In genomic region chr6:131247206-131247605, GRCm38 (mm10) we compare ENCODE assay signal across 21 mouse cellular contexts. TPM values are rescaled to one million over a fixed set of nuclear protein-coding genes. Genes with fewer than 3 reads are reported as not detected.
DNase-seq lines count a peak whose midpoint lies in the region; ATAC-seq and TF ChIP-seq lines count a peak whose summit lies in the region.
"Had no signal": no experiment of that assay in that cellular context is flagged by ENCODE, and none has a peak within 500 bp of the region (broad histone marks: within the 10 kb centered on the region; RNA-seq: fewer than 3 reads in every experiment).

Klra2 (minus strand) TSS chr6:131247362.

- H3K4me3 ChIP-seq in intestine, postnatal 0 days (ENCODE audit: low read depth, low read length): no peak within 1 kb of the TSS
- H3K4me3 ChIP-seq: embryonic facial prominence, embryonic 15.5 days; gastrocnemius, adult 2 months; heart, adult 2 months; hindbrain, embryonic 10.5 days; liver, embryonic 15.5 days; megakaryocyte, embryonic 14.5 days; midbrain, embryonic 15.5 days had no signal

- H3K4me1 ChIP-seq in intestine, postnatal 0 days (replicated peaks; ENCODE audit: control insufficient read depth, insufficient read depth, low read length): no peaks in the 10 kb centered on the region
- H3K4me1 ChIP-seq: embryonic facial prominence, embryonic 15.5 days; hindbrain, embryonic 10.5 days; liver, embryonic 15.5 days; megakaryocyte, embryonic 14.5 days; midbrain, embryonic 15.5 days had no signal

- peak; percentile 29 for DNase-seq in lung, postnatal 36 days
- DNase-seq in lung, adult 18-20 months: no peak
- DNase-seq in NIH3T3 (ENCODE audit: low read depth): peak; percentile 51
- no peak for DNase-seq in layer of hippocampus, adult 9-10 months (ENCODE audit: low spot score)
- no peak for DNase-seq in urinary bladder, postnatal 36 days (ENCODE audit: low spot score in 2 of 2)
- DNase-seq: cerebellum, postnatal 25 days; forebrain, postnatal 0 days; gastrocnemius, adult 2 months; heart, adult 2 months; kidney, adult 11 months had no signal

- peak; percentile 90 for ATAC-seq in megakaryocyte, adult 5-6 weeks (ENCODE audit: poor library complexity, severe bottlenecking)
- ATAC-seq in intestine, postnatal 0 days: no peak
- ATAC-seq: forebrain, postnatal 0 days; hindbrain, postnatal 0 days; midbrain, embryonic 15.5 days had no signal

- no peak within 1 kb of the TSS for H3K27ac ChIP-seq in intestine, postnatal 0 days (ENCODE audit: low read depth, low read length)
- H3K27ac ChIP-seq: embryonic facial prominence, embryonic 15.5 days; gastrocnemius, adult 2 months; heart, adult 2 months; hindbrain, embryonic 10.5 days; hindbrain, postnatal 0 days; liver, embryonic 15.5 days; midbrain, embryonic 15.5 days had no signal

- H3K9me3 ChIP-seq in intestine, postnatal 0 days (ENCODE audit: control insufficient read depth): no peaks in the 10 kb centered on the region
- H3K9me3 ChIP-seq: embryonic facial prominence, embryonic 15.5 days; hindbrain, embryonic 10.5 days; liver, embryonic 15.5 days; megakaryocyte, embryonic 14.5 days; midbrain, embryonic 15.5 days had no signal

- H3K9ac ChIP-seq in intestine, postnatal 0 days (ENCODE audit: low read depth, low read length): no peak within 1 kb of the TSS
- H3K9ac ChIP-seq: embryonic facial prominence, embryonic 15.5 days; forebrain, postnatal 0 days; liver, embryonic 15.5 days; midbrain, embryonic 15.5 days had no signal

- no peak within 1 kb of the TSS for H3K4me2 ChIP-seq in intestine, postnatal 0 days (replicated peaks; ENCODE audit: low read depth)
- H3K4me2 ChIP-seq: embryonic facial prominence, embryonic 15.5 days; liver, embryonic 15.5 days; midbrain, embryonic 15.5 days had no signal

- 80% methylated on average over 2 of the region's 2 CpGs for WGBS in intestine, postnatal 0 days

- no peaks in the 10 kb centered on the region for H3K27me3 ChIP-seq in intestine, postnatal 0 days (replicated peaks; ENCODE audit: control insufficient read depth, insufficient read depth, low read length)
- H3K27me3 ChIP-seq: embryonic facial prominence, embryonic 15.5 days; liver, embryonic 15.5 days; megakaryocyte, embryonic 14.5 days; midbrain, embryonic 15.5 days had no signal

- H3K36me3 ChIP-seq in intestine, postnatal 0 days (ENCODE audit: control insufficient read depth, insufficient read depth): no peaks in the 10 kb centered on the region
- H3K36me3 ChIP-seq: embryonic facial prominence, embryonic 15.5 days; hindbrain, embryonic 10.5 days; liver, embryonic 15.5 days; midbrain, embryonic 15.5 days had no signal

- no peak for TF ChIP-seq CTCF in intestine, postnatal 0 days (IDR thresholded peaks at IDR 0.05; ENCODE audit: low read depth)

RNA-seq across cellular contexts. Expression of gene Klra2, which starts in this region (rescaled TPM):
- total RNA-seq in megakaryocyte, adult 5-6 weeks (2015): 105 and 120 TPM in 2 replicates
- total RNA-seq in megakaryocyte, adult 5-6 weeks (2017): 91.9 and 106 TPM in 2 replicates
- 0.61 and 0.63 TPM in 2 replicates for polyA plus RNA-seq in intestine, postnatal 0 days (2015; fragmentation: Nextera tagmentation; extraction: Ambion mirVana)
- total RNA-seq: CH12.LX; forebrain, postnatal 0 days; gastrocnemius, adult 2 months; hindbrain, postnatal 0 days had no signal
- polyA plus RNA-seq: embryonic facial prominence, embryonic 15.5 days; forebrain, postnatal 0 days; hindbrain, embryonic 10.5 days; limb, embryonic 11.5 days; midbrain, embryonic 15.5 days; thymus, postnatal 0 days had no signal

Comparison
In these comparisons a context has a peak if more than half of its experiments do, and no peak if none do; other contexts are left out.
1. DNase-seq: peak in lung, postnatal 36 days (single experiment) and NIH3T3 (single experiment); none in lung, adult 18-20 months (0 of 2), layer of hippocampus, adult 9-10 months (single experiment) and urinary bladder, postnatal 36 days (0 of 2).